Mouse (Mus musculus) heart, postnatal 0 days (tissue): ENCODE results near the gene Coa7. TPM values are rescaled to one million over a fixed set of nuclear protein-coding genes. Genes with fewer than 3 reads are reported as not detected.

ENCODE experiments used
- ATAC-seq: fragments of 200-750 bp; cut with Nextera tagmentation; 2 replicates; pipeline ENCODE4 v1.8.0; 2017; ENCODE audit warnings: low read depth, moderate number of reproducible peaks, moderate library complexity; ENCODE audit not compliant: insufficient read depth
- DNase-seq: peaks from one replicate; pipeline ENCODE4 v3.0.0-alpha.2; 2016; ENCODE audit warnings: low spot score
- H3K27ac ChIP-seq: fragments of 300-500 bp; sonication (generic); 2 replicates; pipeline ENCODE4 v1.5.1; 2014; ENCODE audit warnings: low read depth, mild to moderate bottlenecking
- H3K27me3 ChIP-seq: fragments of 300-500 bp; sonication (generic); 2 replicates; pipeline ENCODE4 v1.6.1; 2014; ENCODE audit warnings: low read length, mixed read lengths; ENCODE audit not compliant: control insufficient read depth, insufficient read depth
- H3K36me3 ChIP-seq: fragments of 300-500 bp; sonication (generic); replicated peaks from 2 replicates; pipeline ENCODE4 v1.6.1; 2014; ENCODE audit warnings: low read length, mixed read lengths; ENCODE audit not compliant: control insufficient read depth, insufficient read depth
- H3K4me1 ChIP-seq: fragments of 300-500 bp; sonication (generic); 2 replicates; pipeline ENCODE4 v1.6.1; 2014; ENCODE audit warnings: antibody characterized with exemption; ENCODE audit not compliant: control insufficient read depth, insufficient read depth
- H3K4me2 ChIP-seq: fragments of 300-500 bp; sonication (generic); 2 replicates; pipeline ENCODE4 v1.6.1; 2014; ENCODE audit warnings: low read depth, mild to moderate bottlenecking, low read length, moderate library complexity
- H3K4me3 ChIP-seq: fragments of 300-500 bp; sonication (generic); 2 replicates; pipeline ENCODE4 v1.5.1; 2014; ENCODE audit warnings: low read depth, low read length
- H3K9ac ChIP-seq: fragments of 300-500 bp; sonication (generic); replicated peaks from 2 replicates; pipeline ENCODE4 v1.6.1; 2014; ENCODE audit warnings: low read depth, low read length, mixed read lengths
- H3K9me3 ChIP-seq: fragments of 300-500 bp; sonication (generic); replicated peaks from 2 replicates; pipeline ENCODE4 v1.6.1; 2016; ENCODE audit warnings: low read length; ENCODE audit not compliant: control insufficient read depth
- CTCF ChIP-seq: IDR thresholded peaks from 2 replicates; pipeline ENCODE4 v1.5.1; 2016; ENCODE audit warnings: antibody characterized with exemption, control low read depth, low read depth
- EP300 ChIP-seq: IDR thresholded peaks from 2 replicates; pipeline ENCODE4 v1.6.1; 2016; ENCODE audit warnings: antibody characterized with exemption, low read depth
- WGBS: fragments of 180-500 bp; shearing (Covaris S2); extraction: QIAGEN DNeasy Blood & Tissue Kit; methylation state at CpG from one replicate; pipeline ENCODE4 v1.1.7; 2014; 5-methylcytosine and 5-hydroxymethylcytosine counted together
- polyA plus RNA-seq: library from polyadenylated mRNA; unstranded; fragments of >200 nt; fragmentation: Nextera tagmentation; extraction: Ambion mirVana; gene quantifications from 2 replicates; pipeline ENCODE4 v1.2.1, GENCODE M21; 2015
- total RNA-seq: library from RNA; depleted of rRNA; stranded (reverse); fragments of >200 nt; gene quantifications from 2 replicates; pipeline ENCODE4 v1.2.3, GENCODE M21; 2014; ENCODE audit warnings: low replicate concordance

Gene Coa7
- total and polyA plus RNA-seq, 2 experiments from 2014 or later = 26.0 to 61.7 TPM

DNA sequence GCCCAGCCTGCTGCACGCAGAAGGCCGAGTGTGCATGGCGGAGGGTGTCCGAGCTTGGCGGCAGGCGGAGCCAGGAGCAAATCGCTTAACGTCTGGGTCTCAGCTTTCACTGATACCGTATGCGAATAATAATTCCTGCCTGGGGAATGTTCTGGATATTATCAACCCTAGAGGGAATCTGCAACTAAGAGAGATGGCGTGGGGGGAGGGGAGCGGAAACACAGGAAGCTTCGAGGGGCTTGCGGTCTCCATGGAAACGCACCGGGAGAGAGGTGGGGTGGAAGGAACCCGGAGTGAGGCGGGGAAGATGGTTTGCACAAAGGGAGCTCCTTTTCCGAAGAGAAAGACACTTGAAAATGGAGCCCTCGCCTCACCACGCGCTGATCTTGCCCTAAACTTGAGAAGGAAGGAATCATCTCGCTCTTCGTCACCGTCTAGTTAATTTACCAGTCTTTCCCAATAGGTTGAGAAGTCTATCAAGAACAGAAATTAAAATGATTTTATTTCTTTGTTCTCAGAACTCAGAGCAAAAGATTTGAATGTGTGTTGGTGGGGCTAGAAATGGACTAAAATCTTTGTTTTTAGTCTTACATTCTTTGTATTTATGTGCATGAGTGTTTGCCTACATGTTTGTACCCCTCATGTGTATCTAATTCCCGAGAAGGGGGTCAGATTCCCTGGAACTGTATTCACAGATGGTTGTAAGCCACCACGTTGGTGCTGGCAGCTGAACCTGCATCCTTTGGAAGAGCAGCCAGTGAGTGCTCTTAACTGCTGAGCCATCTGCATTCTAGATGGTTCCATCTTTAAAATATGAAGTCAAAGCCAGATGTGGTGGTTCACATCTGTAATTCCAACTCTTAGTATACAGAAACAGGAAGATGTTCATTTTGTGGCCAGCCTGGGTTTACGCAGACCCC is 32.5 kb downstream of the Coa7 start:
- Histone ChIP-seq H3K4me3 (peak overlapping the region; percentile 29), H3K27me3 (no peaks in the 10 kb centered on the region), H3K4me1 (peaks cover 50% of the 10 kb centered on the region), H3K4me2 (peak overlapping the region; percentile 53), H3K27ac (peak overlapping the region; percentile 86), H3K9ac (peak overlapping the region; percentile 6; the same call in 1 of the 2 replicates), H3K9me3 (no peaks in the 10 kb centered on the region), H3K36me3 (no peaks in the 10 kb centered on the region)
- ATAC-seq (peak; percentile 61), DNase-seq (peak; percentile 89)
- TF ChIP-seq CTCF (no peak), EP300 (peak; percentile 84; the same call in 1 of the 2 replicates)
- 9% methylated on average over 28 of the region's 28 CpGs for WGBS

- Histone ChIP-seq H3K36me3 (no peaks in the 10 kb centered on the region), H3K4me1 (peaks cover 43% of the 10 kb centered on the region), H3K27me3 (no peaks in the 10 kb centered on the region), H3K9me3 (no peaks in the 10 kb centered on the region), H3K9ac (no peak overlapping the region), H3K4me2 (0 out of 2 replicates have a peak overlapping the region, but pooled peaks have one; percentile 4), H3K27ac (peak overlapping the region; percentile 92), H3K4me3 (no peak overlapping the region)
- TF ChIP-seq CTCF (no peak), EP300 (no peak)
- DNase-seq (no peak), ATAC-seq (peak; percentile 30; the same call in 1 of the 2 replicates)
- 23% methylated on average over 18 of the region's 18 CpGs for WGBS
These were observed 34.7 kb downstream of the Coa7 start for GRCm38 (mm10) chr4:108362321-108363261.

DNA sequence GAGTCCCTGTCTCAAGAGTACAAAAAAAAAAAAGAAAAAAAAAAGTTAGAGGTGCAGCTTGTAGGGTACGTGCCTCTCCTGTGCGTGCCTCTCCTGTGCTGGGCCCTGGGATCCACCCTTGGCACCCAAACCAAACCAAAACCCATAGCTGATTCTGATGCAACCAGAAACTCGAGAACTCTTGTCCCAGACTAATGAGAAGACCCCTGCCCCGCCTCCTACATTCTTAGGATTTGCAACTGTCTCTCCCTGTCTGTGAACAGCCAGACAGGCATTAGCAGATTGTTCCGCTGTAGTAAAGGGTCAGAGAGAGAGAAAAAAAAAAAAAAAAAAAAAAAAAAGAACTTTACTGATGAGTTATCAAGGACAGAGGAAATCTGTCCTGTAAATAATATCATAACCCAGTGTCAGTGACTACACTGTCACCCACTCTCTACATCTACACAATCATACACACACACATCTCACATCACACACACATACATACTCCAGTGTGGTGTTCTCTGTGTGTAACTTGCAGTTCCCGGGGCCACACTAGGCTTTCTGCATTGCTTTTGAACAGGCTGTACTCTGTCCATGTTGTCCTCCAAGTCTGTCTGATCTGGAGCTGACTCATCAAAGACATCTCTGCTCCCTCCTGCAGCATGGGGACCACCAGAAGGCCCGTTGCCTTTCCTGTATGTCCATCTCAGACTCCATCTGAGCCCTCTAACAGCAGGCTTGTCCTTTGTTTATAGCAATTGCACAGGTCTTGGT is 35.6 kb downstream of the Coa7 start:
- WGBS = 34% methylated on average over 7 of the region's 7 CpGs
- Histone ChIP-seq H3K27ac (peak overlapping the region; percentile 92), H3K4me2 (0 out of 2 replicates have a peak overlapping the region, but pooled peaks have one; percentile 4), H3K27me3 (no peaks in the 10 kb centered on the region), H3K9me3 (no peaks in the 10 kb centered on the region), H3K4me1 (peaks cover 41% of the 10 kb centered on the region), H3K36me3 (no peaks in the 10 kb centered on the region), H3K9ac (no peak overlapping the region), H3K4me3 (no peak overlapping the region)
- TF ChIP-seq CTCF (no peak), EP300 (no peak)
- DNase-seq (no peak), ATAC-seq (no peak; the same call in none of the 2 replicates)

DNA sequence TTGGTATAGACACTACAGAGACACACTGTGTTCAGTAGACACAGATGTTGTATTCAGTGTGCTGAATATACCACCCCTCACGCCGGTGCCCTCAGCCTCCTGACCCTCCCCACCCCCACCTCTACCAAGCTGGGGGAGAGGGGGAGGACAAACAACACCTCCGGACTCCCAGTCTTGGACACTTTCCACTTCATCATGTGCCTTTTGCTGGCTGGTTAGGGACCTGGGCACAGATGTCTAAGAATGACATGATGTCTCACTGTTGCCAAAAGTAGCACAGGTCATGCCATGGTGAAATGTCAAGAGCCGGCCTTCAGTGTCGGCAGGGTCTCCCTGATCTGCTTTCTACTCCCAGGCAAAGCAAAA is 36.2 kb downstream of the Coa7 start:
- TF ChIP-seq EP300 = peak; percentile 94
- no peak for TF ChIP-seq CTCF
- Histone ChIP-seq H3K4me2 (no peak overlapping the region), H3K27ac (peak overlapping the region; percentile 92), H3K9me3 (no peaks in the 10 kb centered on the region), H3K36me3 (no peaks in the 10 kb centered on the region), H3K27me3 (no peaks in the 10 kb centered on the region), H3K4me3 (no peak overlapping the region), H3K9ac (no peak overlapping the region), H3K4me1 (peaks cover 35% of the 10 kb centered on the region)
- peak; percentile 75 for ATAC-seq
- 15% methylated on average over 5 of the region's 5 CpGs for WGBS
- peak; percentile 79 for DNase-seq

GRCm38 (mm10) chr4:108369254-108369653 is 41.3 kb downstream of the Coa7 start:
- Histone ChIP-seq H3K36me3 (no peaks in the 10 kb centered on the region), H3K9me3 (no peaks in the 10 kb centered on the region), H3K27me3 (no peaks in the 10 kb centered on the region), H3K4me1 (no peaks in the 10 kb centered on the region), H3K27ac (no peak overlapping the region), H3K9ac (no peak overlapping the region), H3K4me3 (no peak overlapping the region), H3K4me2 (no peak overlapping the region)
- DNase-seq = no peak
- TF ChIP-seq EP300 (no peak), CTCF (no peak)
- ATAC-seq = no peak
- WGBS = 38% methylated on average over 5 of the region's 5 CpGs
